Mouse (Mus musculus): ENCODE results near the gene Adgrf3.

Adgrf3 gene

DNA sequence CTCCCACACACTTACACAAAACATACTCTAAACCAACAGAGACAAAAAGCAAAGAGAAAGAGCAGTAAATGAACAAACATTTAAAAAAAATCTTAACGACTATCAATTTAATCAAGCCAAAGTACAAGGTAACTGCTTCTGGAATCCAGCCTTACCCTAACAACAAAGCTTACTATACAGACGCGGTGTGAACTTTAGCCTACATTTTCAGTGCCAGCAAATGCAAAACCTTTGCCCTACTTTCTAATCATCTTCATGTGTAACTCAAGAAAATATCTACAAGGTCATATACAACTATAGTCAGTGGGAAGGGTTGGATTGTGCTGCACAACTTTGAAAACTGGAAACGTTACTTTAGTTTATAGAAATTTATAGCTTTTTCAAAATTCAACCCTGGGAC lies 53.5 kb downstream of the Adgrf3 start:
- DNase-seq (ENCODE audit: low spot score) = no peak

GRCm38 (mm10) chr5:30148133-30148920 lies 57.2 kb downstream of the Adgrf3 start:
- no peak for DNase-seq (ENCODE audit: low spot score)

GRCm38 (mm10) chr5:30146526-30146925 lies 59.0 kb downstream of the Adgrf3 start:
- no peak for DNase-seq (ENCODE audit: low spot score)
